Mouse (Mus musculus) brain, embryonic 14.5 days (tissue): ENCODE data around the gene Ifitm3. TPM values are rescaled to one million over a fixed set of nuclear protein-coding genes. Genes with fewer than 3 reads are reported as not detected.
"Not testable (repeated sequence)": the region's sequence is repeated elsewhere in the genome, so short reads cannot be mapped to it uniquely, and the experiment has no call there.

Experiments used
- DNase-seq: peaks from one replicate; pipeline ENCODE4 v3.0.0-alpha.2; 2011; ENCODE audit warnings: low read depth
- CTCF ChIP-seq: fragments of 200-500 bp; IDR thresholded peaks from 2 replicates; pipeline ENCODE4 v1.5.1; 2012; ENCODE audit warnings: inconsistent platforms, mild to moderate bottlenecking, moderate library complexity, borderline replicate concordance; ENCODE audit not compliant: insufficient read depth, insufficient read length; ENCODE audit errors: extremely low read depth
- POLR2A ChIP-seq: fragments of 200-500 bp; IDR thresholded peaks from 2 replicates; pipeline ENCODE4 v1.6.1; 2012; ENCODE audit warnings: mild to moderate bottlenecking, inconsistent platforms, borderline replicate concordance; ENCODE audit not compliant: poor library complexity, insufficient read depth, insufficient read length, severe bottlenecking; ENCODE audit errors: extremely low read depth
- polyA plus RNA-seq: library from polyadenylated mRNA; depleted of rRNA; stranded (reverse); fragments of >200 nt; gene quantifications from 2 replicates; pipeline ENCODE4 v1.2.3, GENCODE M21; 2012

Ifitm3 gene
- polyA plus RNA-seq, 1 experiment: 26.1 TPM

DNA sequence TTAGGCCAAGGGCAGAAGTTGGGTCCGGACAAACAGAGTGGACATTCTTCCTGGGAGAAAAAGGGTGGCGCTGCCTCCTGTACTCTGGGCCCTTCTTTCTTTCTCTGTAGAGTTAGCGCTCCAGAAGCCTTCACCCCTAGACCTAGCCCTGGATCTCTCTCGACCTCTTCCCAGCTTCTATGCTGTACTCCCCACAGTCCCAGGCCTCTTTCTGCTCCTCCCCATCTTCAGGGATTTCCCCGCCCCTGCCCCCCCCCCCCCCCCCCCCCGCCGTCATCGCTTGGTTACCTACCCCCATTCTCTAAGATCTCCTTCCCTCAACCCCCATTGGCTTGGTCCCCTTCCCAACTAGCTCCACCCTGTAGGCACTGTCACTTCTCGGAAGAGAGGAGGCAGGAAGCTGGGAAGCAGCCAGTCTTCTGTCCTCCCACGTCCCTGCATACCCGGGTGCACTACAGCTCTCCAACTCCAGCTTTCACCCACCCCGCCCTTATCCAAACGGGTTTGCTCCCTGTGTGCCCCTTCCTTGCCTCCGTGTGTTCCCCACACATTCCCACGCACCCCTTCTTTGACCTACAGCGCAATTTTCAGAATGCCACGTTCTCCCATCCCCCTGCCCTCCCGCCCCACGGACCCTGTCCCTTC is 37.1 kb upstream of the Ifitm3 start:
- DNase-seq: peak; percentile 85
- peak; percentile 16; the same call in 1 of the 2 replicates for TF ChIP-seq POLR2A
- no peak for TF ChIP-seq CTCF

DNA sequence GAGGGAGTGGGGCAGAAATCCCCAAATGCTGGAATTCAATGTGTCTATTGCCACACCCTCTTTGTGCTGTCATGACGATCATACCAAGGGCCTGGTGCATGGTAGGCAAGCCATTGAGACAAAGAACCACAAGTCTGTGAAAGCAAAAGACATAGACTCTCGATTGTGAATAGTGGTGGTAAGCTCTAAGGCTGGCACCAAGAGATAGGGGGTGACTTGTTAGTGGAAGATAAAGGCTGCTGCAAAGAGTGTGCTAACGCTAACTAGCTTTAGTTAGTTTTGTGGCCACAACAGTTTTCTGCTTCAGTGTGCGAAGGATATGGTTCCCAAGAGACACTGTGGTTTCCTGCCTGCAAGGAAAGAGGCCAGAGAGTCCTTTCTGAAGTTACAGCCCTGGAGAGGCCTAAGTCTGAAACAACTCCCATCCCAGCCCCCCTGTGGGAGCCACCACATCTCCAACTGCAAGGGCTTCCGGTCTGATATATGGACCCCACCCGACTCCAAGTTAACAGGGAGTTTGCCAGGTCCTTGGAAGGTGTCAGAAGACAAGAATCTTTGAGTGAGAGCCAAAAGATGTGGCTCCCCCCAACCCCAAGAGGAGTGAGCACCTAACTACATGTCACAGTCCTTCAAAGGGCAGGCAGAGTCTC is 36.5 kb upstream of the Ifitm3 start:
- TF ChIP-seq CTCF: no peak
- no peak for TF ChIP-seq POLR2A

GRCm38 (mm10) chr7:141042539-141042938 is 32.0 kb upstream of the Ifitm3 start:
- DNase-seq: no peak
- TF ChIP-seq CTCF (no peak), POLR2A (no peak)

More for the DNA sequence above, 36.5 kb upstream of the Ifitm3 start:
- no peak for DNase-seq

GRCm38 (mm10) chr7:141041661-141042060 is 31.1 kb upstream of the Ifitm3 start:
- no peak for TF ChIP-seq POLR2A
- no peak for TF ChIP-seq CTCF
- peak; percentile 86 for DNase-seq

- DNase-seq: peak; percentile 38
- TF ChIP-seq POLR2A: no peak
- no peak for TF ChIP-seq CTCF
Observed at GRCm38 (mm10) chr7:141040867-141041606, 30.5 kb upstream of the Ifitm3 start.

DNA sequence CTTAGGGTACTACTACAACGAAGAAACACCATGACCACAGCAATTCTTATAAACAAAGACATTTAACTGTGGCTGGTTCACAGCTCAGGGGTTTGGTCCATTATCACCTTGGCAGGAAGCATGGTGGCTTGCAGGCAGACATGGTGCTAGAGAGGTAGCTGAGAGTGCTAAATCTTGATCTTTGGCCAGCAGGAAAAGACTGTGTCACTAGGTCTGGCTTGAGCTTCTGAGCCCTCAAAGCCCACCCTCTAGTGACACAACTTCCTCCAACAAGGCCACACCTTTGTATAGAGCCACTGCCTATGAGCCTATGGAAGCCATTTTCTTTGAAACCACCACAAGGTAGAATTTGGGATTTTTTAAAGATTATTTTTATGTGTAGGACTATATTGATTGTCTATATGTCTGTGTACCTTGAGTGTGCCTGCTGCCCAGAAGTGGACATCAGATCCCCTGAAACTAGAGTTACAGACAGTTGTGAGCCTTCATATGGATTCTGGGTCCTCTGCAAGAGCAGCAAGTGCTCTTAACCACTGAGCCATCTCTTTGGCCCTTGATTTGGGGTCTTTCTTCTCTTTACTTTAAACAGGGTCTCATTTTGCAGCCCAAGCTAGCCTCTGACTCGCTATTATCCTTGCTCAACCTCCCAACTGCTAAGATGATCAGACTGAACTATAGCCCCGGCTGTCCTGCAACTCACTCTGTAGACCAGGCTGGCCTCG is 29.0 kb upstream of the Ifitm3 start:
- no peak for TF ChIP-seq POLR2A
- TF ChIP-seq CTCF: no peak
- DNase-seq: no peak

DNA sequence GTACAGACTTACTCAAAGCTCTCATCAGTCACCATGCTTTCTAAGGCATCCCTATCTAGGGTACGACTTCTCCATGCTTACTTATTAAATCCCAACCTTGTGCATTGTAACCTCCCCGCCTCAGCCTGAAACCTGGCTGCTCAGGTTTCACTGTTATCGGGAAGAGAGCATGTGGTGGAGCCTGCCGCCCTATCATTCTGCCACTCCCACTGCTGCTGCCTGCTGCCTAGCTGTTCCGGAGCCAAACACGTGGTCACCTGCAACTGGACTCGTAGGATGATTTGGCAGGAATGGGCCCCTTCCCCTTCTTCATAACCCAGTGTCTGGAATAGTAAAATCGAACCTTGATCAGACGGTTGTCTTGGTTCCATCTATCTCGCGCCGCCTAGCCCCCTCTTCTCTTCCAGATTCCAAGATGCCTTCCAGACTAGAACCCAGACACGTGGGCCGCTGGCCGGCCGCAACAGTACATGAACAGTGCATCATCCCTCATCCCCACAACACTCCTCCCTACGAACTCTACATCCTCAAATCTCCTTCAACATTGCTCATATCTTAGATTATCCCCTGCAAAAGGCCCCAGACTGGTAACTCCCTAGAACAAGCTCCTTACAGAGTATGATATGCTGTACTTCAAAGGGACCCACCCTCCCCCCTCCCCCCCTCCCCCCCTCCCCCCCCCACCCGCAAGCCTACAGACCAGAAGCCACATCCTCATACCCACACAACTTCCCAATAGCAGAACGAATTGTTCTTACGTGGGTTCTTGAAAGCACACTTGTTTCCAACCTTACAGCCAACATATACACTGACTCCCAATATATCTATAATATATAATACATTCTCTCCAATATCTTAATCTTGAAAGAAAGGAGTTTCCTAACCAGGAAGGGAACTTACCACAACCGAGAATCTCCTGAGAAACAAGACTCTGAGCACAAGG is 27.8 kb upstream of the Ifitm3 start:
- DNase-seq: no peak
- TF ChIP-seq CTCF (no peak), POLR2A (no peak)

GRCm38 (mm10) chr7:141036624-141037023 is 26.1 kb upstream of the Ifitm3 start:
- not testable (repeated sequence) for DNase-seq

GRCm38 (mm10) chr7:141032458-141033167 is 22.0 kb upstream of the Ifitm3 start:
- no peak for TF ChIP-seq POLR2A
- TF ChIP-seq CTCF: no peak
- DNase-seq: no peak

- DNase-seq: no peak
- TF ChIP-seq POLR2A (no peak), CTCF (no peak)
Observed at GRCm38 (mm10) chr7:141030390-141030789, 19.8 kb upstream of the Ifitm3 start.

DNA sequence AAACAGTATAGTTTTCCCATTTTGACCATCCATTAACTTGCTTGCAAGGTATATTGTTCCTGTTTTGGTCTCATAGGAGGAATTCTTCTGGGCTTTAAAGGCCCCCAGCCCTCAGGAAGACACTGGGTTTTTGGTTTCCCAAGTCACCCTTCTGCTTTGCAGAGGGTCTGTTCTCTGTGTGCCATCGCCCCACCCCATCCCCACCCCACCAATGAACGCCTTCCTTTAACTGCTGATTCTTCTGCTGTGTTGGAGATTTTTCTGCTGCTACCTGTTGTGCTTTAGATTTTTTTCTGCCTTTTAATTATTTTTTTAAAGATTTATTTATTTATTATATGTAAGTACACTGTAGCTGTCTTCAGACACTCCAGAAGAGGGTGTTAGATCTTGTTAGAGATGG is 18.3 kb upstream of the Ifitm3 start, which contains the start of gene Gm17387:
Gm17387 (plus strand) TSS at position 301 of the 400 bp plus-strand sequence.
- TF ChIP-seq CTCF: no peak
- TF ChIP-seq POLR2A: no peak

More for the DNA sequence above, 18.3 kb upstream of the Ifitm3 start, which contains the start of gene Gm17387:
- no peak for DNase-seq
